Mouse (Mus musculus): ENCODE measurements at regions not wholly inside any gene's neighbourhood (a gene's known extent, or its start where the extent isn't known, plus 50 kb on each side); places are given as distances from the start of the nearest gene placed in this dataset.

DNA sequence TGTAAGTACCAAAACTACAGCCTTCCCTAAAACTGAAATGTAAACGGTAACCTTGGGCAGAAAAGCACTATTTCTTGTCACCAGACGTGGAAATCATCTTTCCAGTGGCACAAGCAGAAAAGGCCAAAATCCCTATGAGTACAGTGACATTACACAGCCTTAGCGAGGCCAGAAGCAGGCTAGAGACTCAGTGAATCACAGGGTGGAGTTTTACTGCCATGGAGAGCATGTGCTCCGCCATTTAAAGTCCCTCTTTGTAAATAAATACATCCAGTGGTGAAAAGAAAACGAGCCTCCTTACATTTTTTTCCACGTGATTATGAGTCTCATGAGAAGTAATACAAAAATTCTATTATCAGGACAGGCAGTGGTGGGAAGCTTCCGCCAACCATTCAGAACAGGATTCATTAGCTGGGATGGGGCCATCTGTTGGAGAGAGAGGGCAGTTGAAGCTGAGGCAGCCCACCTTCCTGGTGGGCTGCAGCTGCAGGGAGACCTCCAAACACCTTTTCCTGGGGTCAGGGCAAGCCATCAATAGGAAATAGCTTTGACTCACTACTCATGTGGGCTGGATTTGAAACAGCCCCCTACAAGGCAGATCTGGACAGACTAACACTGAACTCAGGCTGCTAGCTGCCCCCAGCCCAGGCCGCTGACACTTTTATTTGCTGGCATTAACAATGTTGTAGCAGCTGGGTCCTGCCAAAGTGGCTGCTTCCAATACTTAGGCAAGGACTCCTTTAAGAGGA lies 146.5 kb upstream of the Hnrnpa3 start:
- ATAC-seq: no peak

DNA sequence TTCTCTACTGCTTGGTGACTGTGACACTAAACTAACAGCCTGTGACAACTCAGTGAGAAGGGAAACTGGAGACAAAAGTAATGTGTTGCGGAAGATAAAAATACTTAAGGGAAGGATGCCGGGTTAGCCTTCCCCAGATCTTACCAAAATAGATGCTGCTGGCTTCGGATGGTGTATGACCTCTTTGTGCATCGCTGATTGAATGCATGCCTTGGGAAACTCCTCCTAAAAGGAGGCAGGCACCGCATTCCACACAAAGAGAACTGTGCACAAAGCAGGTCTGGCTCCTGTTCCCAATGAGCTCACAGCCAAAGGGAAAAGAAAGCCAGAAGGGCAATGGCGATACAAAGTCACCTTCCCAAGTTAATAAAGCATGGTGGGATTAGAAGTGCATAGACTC lies 144.9 kb upstream of the Hnrnpa3 start:
- ATAC-seq: no peak

DNA sequence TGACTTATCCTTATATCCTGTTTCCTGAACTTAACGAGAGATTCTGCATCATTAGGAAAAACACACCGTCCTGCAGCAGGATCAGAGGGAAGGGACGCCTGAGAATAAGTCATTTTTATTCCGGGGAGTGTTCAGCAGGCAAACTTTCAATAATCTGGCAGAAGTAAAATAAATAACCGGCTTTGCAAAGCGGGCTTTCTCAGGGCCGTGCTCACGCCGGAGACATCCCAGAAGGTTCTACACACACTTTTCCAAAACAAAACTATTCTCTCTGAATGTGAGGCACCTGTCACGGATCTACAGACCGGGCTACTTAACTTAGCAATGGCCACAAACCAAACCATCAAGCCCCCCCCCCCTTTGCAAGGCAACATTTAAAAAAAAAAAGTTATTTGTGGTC lies 142.8 kb upstream of the Hnrnpa3 start:
- no peak for ATAC-seq

DNA sequence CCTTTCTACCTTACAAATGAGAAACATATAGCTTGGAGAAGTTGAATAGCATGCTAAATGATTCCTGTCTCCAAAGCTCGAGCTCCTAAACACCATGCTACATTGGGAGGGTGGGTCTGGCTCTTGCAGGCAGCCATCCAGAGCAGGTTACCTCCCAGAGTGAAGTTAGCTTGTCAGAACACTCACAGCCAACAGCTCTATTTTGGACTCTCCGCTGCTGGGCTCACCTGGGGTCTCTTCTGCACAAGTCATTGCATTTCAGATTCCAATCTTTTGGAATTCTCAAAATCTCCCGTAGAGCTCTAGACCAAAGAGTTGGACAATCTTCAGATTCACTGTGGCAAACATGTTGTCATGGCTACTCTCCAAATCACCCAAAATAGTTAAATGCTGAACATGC lies 142.0 kb upstream of the Hnrnpa3 start:
- ATAC-seq: no peak

DNA sequence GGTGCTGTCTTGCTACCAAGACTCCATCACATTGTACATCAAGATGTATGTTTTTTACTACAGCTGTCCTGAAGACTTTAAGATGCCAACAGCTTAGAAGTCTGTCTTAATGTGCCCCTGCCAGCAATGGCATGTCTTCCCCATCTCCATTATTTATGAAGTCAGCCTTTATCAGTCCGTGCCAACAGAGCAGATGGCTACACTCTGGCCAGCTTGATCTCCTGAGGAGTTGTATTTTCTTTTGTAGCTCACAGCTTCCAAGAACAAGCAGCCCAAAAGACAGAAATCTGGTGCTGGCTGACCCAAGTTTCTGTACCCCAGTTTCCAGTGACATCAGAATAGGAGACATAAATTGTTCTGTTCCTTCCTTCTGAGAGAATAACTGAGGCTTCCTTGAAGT lies 140.5 kb upstream of the Hnrnpa3 start:
- ATAC-seq: no peak

DNA sequence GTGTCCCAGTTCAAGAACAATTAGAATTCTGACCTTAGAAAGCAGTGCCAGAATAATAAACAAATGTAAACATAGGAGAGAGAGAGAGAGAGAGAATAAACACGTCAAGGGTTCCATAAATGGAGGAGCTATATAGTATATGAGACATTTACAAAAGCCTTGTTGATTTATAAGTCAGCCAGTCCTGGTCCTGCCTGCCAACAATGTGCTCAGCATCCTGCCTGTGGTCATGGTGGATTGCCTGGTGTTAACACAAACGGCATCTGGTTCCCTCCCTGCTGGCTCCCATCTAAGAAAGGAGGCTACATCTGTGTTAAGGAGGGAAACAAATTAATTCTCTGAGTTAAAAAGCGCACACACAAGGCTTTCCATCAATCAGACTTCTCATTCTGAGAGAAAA lies 133.5 kb upstream of the Hnrnpa3 start:
- no peak for ATAC-seq

DNA sequence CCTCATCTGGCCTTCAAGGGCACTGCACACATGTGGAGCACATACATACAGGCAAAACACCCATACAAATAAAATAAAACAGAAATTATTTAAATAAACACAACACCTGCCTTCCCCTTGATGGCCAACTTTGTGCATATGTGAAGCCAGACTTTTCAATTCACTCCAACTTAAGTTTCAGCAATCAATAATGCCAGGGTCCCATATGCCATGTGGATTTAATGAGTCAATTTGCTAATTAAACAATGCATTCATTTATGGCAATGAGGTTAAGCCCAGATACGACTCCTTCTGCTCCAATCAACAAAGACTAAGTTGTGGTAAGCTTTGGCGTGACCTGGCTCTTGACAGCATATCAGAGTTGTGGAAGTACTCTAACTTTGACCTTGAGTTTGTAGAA lies 130.4 kb upstream of the Hnrnpa3 start:
- no peak for ATAC-seq

DNA sequence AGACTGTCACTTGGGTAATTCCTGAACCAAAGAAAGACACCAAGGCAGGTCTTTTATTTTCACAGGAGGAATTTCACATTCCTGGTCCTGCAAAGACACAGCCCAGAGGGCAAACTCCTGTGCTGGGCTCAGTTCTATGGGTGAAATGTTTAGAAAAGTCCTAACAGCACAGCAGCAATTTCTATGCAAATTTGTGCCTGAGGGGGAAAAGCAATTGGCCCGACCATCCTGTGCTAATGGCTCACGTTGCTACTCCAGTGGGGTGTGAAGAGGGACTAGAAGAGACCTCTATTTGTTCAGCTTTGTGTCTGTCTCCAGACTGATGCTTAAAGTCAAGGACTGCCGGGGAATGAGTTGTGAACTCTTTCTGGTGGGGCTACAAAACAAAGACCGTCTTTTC lies 120.9 kb upstream of the Hnrnpa3 start:
- no peak for ATAC-seq

DNA sequence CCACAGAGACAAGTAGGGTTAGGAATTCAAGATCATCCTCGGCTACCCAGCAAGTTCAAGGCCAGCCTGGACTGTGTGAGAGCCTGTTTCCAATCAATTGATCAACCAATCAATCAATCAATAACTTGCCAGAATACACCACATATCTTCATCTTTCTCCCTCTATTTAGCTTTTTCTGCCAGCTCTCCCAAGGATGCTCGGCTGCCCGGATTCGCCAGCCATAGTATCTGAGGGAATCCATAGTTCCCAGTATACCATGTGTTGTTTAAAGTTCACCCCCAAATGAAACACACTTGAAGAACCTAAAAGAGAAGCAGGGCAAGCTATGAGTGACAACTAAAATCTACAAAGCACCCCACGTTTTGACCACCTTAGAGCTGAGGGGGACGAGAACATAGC lies 119.3 kb upstream of the Hnrnpa3 start:
- no peak for ATAC-seq

DNA sequence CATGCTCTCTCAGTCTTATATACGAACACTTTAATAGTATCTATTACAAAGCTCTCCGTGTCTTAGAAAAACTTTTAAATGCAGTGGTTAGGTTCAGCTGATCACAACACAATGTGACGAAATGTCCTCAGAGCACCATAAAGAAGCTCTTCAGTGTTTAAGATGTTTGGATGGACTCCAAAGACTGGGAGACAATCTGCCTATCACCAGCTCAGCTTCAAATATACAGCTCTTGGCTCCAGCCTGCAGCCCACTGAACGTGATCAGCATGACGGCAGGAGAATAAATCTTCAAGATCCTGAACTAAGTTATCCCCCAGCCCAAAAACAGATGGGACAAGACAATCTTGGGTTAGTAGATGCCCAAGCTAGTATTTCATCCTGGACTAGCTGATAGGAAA lies 116.7 kb upstream of the Hnrnpa3 start:
- ATAC-seq: no peak

DNA sequence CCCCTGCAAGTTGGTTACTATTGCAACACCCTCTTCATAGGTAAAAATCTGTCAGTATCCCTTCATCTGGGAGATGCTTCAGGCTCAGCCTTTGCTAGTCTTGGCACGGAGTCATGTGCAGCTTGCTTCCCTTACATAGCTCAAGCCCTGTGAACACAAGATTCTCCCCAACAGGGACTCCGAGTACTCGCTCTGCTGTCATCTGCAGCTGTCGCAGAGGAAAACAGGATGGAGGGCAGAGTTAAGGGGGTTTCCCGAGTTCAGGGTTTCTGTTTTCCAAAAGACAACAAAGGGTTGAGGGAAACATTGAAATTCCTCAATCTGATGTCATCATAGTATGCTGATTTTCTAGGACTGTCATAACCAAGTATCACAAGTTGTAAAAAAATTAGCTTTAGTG lies 116.3 kb upstream of the Hnrnpa3 start:
- ATAC-seq: no peak

DNA sequence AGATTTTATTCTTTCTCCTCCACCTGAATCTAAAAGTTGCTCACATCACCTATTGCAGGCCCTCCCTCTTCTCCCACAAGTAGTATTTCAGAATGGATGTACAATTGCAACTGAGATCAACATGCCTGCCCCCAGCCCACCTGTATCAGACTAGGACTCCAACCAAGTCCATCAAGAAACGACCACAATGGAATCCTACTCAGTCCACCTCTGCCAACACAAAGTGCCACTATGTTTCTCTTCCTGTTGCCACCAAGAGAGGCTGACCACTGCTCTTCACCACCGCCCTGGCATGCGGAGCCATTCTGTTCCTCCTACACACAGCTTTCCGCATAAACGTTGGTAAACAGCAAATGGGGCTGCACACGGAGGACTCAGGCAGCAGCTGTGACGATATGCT lies 113.1 kb upstream of the Hnrnpa3 start:
- no peak for ATAC-seq

DNA sequence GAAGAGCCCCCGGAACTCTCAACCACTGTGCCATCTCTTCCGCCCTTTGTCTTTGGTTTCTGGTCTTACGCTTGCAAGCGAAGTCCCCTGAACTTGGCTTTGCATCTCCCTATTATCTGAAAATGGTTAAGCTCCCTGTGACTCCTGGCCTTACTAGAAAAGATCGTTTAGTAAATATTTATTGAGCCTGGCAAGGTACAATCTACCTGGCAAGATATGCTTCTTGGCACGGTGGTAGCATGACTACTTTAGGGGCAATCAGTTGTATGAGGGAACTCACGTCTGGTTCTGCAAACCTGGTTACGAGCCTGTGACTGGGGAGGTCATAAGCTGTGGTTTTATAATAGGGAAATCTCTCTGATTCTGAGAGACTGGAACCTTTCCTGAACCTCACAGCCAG lies 103.4 kb upstream of the Hnrnpa3 start:
- no peak for ATAC-seq

DNA sequence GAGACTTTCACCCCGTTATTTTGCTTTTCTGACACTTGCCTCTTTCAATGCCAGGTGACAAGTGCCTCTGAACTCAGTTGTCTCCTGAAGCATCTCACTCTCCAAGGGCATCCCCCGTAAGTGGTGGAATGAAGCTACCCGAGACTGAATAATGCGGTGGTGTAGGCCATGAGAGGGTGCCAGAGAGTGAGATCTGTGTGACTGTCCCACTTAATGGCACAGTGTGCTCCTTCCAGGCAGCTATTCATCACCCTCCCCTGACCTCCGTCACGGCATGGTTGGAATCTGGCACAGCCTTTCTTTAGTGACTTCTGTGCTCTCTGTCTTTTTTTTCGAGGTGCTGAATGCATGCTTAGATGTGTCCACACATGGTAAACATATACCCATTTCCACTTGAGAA lies 102.3 kb upstream of the Hnrnpa3 start:
- no peak for ATAC-seq

DNA sequence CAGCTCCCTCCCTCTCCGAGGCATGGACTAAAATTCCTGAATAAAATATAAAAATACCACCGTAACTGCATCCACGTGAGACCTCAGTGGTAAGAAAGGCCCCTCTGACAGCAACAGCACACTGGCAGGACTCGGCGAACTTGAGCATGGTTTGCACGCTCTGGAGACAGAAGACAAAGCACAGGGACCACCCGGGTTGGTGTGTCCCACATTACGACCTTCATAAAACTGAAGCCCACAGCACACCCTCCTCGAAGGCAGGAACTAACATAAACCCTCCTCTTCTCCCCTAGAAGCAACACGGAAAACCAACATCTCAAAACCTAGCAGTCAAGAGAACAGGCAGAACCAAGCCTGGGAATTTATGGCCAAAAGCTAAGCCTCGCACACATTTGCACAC lies 101.7 kb upstream of the Hnrnpa3 start:
- ATAC-seq: no peak

DNA sequence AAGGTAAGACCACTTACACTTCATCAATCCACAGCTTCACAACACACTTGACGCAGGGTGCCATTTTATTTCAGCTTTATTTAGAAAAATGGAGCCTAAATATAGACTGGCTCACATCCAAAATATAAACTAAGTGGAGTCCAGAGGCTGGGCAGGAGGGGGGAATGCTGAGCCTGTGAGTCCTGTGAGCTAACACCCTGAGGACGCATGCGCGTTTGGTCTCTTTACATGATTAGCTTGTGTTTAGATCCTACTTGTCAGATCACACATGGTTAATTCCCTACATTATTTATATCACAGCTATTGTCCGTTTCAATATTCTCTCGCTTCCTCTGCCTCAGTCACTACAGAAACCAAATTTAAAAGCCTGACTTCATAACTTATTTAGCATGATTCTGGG lies 99.1 kb upstream of the Hnrnpa3 start:
- ATAC-seq: no peak

DNA sequence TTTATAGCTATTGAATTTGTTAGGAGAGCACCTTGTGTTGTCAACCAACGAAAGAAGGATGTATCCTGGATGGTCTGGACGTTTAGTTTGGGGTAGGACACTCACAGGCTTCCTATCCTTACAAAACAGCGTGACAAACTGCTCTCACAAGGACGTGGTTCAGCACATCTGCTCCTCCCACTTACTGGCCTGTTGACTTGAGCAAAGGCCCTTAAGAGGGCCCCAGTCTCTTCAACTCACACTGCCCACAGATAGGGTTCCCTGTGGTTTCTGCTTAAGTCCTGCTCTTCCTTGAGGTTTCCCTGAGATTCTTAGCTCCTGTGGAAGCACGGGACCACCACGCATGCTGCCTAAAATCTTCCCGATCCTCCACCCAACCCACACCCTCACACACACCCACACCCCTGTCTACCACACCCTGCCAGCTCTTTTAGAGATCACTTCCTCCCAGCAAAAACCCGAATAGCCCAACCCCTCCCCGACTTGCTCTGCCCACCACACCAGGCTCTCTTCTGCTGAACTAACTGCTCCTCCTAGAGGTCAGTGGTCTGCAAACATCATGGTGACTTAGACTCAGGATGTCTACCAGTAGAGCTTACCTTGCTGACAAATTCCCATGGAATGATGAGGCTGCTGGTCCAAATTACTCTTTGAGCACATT lies 95.7 kb upstream of the Hnrnpa3 start:
- no peak for ATAC-seq

DNA sequence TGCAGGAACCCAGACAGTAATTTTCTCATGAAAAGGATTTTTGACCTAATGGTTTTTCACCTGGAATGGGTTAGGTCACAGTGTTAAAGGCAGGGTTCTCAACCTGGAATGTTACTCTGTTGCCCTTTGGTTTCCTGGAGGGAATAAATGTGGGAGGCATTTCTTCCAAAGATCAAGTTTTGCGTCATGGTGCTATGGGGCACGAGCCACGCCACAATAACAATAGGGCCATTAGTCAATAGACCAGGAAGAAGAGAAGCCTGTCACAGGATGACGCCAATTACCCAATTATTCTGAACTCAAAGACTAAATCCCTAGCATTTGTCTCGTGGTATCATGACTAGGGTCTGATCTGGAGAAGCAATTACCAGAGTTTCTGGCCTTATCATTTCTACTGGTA lies 94.3 kb upstream of the Hnrnpa3 start:
- no peak for ATAC-seq

DNA sequence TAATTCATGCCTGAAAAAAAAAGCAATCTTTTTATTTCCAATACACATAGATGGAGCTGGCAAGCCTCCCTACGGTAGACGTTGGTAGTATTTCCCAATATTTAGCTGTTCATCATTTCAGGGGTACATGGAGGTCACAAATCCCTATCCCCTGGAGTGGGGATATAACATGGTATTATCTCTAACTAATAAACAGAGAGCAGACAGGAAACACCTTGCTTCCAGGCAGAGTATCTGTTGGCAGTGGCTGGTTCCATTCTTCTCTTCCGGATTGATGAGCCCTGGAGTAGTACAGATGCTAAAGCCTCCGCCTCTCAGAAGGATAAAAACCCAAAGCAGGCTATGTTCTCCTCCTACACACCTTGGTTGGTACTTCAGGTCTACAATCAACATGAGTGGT lies 91.9 kb upstream of the Hnrnpa3 start:
- ATAC-seq: no peak

DNA sequence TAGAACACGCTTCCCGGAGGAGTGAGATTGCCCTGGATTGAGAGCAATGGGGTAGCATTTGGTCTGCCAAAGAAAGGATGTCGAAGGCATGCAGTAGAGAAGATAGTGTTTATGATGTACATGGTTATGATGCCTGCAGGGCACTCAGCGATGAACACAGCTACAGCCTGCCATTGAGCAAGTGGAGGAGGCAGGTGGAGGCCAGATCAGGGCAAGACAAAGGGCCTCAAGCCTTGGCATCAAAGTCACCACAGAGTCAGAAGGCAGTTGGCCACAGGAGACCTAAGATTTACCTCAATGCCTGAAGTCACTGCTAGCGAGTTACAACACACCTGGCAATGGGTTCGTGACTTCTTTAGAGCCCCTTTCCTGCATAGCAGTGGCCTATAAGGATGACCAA lies 89.3 kb upstream of the Hnrnpa3 start:
- no peak for ATAC-seq

DNA sequence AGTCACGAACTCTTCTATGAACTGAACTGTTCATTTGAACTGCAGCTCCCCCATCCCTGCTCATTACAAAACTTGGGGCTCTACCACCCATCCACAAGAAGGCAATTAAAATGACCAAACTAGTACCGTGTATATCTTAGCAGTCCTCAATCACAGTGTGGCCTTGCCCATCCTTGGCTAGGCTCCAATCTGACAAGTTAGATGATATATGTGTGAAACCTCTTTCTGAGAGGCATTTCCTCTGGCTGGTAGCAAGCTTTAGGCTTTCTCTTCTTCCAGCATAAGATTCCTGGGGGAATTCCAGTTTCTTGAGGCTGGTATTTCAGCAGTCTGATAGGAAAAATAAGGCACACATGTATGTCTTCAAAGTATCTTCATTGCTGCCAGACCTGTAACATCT lies 88.8 kb upstream of the Hnrnpa3 start:
- ATAC-seq: no peak

DNA sequence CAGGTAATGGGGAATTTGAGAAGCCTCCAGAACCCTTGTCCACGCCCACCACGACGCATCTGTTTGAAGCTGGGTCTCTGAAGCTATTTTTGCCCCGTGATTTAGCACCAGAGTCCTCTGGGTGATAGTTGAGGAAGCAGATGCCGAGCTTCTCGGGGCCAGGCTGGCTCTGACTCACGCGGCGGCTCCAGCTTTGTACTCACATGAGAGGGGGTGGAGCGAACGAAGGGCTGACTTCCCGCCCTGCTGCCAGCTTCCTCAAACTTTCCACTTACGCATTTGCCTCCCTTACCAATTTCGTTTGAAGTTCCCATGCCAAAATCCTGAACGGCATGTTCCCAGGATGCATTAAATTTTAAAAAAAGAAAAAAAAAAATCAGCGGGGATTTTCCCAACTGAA lies 74.1 kb upstream of the Hnrnpa3 start:
- peak; percentile 94 for ATAC-seq

DNA sequence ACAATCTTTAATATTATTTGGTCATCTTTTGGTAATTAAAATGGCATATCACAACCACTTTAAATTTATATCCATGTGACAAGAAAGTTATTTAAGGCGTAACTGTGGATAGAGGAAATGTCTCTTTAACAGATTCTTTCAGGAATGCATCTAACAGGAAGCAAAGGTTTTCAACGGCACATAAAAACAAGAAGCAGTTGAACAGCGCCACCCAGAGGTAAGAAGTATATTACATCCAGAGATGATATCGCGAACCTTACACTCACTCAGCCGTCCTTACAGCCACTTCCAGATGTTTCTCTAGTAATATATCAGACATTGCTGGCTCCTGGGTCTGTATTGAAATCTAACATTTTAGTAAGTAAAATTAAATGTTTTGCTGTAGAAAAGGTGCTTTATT lies 70.5 kb upstream of the Hnrnpa3 start:
- peak; percentile 30 for ATAC-seq

DNA sequence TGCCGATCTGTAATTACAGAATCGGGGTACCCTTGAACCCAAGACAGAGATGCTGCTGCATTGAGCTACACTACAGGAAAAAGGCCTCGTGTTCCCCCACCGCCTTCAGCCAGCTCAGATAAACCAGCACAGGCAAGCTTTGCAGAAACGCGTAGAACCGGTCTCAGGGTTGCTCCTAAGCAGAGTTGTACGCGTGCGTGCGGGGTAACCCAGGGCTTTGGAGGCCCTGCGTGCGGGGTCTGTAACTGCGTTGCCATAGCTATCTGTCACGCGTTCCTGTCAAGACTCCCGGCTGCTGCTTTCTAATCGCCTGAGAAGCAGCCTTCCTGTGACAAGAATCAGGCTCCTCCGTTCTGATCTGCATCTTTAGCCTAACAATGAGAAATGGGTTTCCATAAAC lies 69.6 kb upstream of the Hnrnpa3 start:
- no peak for ATAC-seq

DNA sequence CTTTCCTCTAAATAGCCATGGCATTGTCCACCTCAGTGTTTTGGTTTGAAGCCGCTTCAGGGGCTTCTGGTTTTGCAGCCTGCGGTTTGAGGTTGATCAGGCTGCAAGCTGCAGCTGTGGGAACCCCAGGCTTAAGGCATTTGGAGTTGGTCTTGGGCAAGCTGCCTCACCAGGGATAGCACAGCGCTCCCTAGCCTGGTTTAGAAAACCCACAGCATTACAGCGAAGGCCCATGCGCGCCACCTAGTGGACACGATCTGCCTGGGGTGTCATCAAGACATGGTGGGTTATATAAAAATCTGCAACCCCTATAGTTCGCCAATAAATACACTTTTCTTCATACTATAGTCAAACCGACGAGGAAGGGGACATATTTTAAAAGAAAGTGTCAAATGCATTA lies 68.9 kb upstream of the Hnrnpa3 start:
- peak; percentile 77 for ATAC-seq
